Mouse (Mus musculus) adrenal gland, adult 8-10 months (tissue): ENCODE data around the gene Gm45799. TPM values are rescaled to one million over a fixed set of nuclear protein-coding genes. Genes with fewer than 3 reads are reported as not detected.

Experiments used
- DNase-seq: peaks from one replicate; pipeline ENCODE4 v3.0.0; 2022
- total RNA-seq, 4 experiments: library from RNA; stranded (reverse); gene quantifications; 2 replicates each; pipeline ENCODE4 v1.2.4; 2022

Gene Gm45799
- 10 to 100 TPM in 1 of 4 experiments, 1 to 10 TPM in 3; 6.4 to 14.4 (median 8.2) TPM for total RNA-seq

DNA sequence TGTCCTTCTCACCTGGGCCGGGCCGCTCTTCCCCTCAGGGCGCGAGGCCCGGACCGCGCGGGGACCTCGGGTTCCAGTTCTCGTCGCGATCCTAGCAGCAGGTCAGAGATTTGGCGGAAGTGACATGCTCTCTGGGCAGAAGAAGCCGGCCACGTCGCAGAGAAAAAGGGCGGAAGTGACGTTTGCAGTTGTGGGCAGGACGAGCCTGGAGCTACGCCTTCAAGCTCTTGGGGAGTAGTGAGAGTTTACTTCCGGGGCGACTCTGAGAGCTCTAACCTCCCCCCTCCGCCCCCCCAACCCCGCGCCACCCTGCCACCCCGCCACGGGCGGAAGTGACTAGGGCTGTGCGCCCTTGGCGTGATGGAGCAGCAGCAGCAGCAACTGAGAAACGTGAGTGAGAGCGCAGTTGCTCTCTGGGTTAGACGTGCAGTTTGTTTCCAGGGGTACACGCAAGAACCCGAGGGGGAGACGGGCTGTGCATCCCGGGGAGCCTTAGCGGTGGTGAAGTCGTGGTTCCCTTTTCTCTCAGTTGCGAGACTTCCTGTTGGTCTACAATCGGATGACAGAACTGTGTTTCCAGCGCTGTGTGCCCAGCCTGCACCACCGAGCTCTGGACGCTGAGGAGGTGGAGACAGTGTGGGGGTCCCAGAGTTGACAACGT lies at the start of gene Gm45799, which contains the start of gene Arfip2:
TSS of gene Gm45799 (plus strand) at position 320 of the 661 bp plus-strand sequence.
TSS of gene Arfip2 (minus strand) at position 184 of the 661 bp plus-strand sequence.
- peak; percentile 98 for DNase-seq

DNA sequence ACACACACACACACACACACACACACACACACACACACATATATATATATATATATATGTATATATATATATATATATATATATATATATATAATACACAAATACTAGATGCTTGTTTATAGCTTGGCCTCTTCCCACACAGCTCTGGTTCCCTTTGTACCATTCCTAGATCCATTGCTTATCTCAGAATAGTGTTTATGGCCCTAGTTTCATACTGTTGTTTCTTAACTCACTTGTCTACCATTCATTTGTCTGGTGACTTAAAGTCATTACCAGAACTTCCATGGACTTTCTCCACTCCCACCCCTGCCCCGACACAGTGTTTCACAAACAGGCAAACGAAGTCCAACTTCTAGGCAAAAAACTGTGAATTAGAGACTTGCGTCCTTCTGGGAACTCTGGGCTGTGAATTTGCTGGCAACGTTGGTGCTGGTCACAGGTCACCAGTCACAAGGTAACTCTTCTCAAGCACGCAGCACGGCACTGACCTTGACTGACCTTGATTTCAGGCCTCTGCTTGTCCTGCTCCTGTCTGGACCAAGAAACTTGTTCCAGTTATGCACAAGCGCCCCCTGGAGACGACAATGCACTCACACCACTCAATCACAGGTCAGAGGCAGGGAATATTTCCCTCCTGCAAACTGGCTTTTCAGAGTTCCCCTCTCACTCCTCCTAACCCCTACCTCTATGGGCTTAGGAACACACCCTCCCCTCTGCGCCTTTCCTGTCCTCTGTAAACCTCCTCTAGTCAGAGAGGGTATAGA lies 37.3 kb upstream of the Gm45799 start:
- DNase-seq: peak; percentile 57

DNA sequence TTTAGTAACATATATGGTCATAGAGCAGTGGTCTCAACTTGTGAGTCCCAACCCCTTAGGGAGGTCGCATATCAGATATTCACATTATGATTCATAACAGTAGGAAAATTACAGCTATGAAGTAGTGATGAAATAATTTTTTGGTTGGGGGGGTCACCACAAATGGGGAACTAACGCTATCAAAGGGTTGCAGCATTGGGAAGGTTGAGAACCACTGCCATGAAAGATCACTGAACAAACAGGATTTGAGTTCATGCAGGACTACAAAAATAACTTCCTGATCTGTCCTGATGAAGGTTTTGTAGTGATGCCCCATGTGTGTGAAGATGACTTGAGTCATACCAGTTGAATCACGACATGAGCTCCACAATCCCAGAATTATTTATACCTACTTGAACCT lies 31.9 kb upstream of the Gm45799 start:
- DNase-seq: no peak

DNA sequence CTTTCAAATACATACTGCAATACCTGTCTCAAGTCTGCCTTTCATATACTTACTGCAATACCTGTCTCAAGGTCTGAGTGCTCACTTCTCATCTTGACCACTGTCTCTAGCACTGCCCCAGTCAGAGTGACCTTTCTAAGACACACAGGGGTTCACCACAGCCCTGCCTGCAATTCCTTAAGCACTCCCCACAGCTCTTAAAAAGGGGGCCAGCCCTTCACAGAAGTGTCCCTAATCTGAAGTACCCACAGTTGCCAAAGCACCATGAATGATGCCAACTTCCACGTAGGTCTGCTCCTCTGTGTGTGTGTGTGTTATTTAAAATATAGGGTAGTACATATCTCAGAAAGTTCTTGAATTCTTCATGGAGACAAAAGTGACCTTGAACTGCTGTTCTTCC lies 28.6 kb upstream of the Gm45799 start:
- no peak for DNase-seq

DNA sequence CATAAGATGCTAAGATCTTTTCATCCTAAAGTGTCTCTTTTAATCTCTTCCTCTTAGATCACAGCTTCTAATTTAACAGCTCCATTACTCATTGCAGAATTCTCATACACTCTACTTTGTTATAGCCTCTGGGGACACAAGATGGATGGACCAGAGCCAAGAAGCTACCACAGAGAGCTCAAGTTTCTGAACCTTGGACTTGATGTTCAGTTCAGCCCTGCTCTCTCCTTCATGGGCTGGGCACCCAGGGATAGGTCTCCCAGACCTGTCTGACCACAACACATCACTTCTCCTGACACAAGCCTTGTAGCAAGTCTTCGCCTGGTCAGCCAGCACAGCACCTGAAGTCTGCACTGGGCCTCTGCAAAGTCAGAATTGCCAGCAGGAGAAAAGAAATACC lies 26.0 kb upstream of the Gm45799 start:
- DNase-seq: no peak

DNA sequence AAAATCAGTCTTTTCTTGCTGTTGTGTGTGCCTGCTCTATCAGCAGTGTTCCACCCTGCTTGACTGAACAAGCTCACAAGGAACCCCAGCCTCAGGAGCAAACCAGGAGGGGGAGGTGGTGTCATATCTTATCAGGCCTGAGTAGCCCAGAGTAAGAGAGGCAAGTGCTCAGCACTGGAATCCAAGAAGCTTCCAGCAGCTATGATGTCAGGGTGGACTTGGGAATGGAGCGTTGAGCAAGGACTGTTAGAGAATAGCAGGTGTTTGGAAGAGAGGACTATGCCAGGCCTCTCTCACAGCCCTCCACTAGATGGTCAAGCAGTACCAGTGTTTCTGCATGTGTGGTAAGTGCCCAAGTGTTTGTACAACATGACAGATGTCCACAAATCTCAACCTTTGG lies 24.6 kb upstream of the Gm45799 start:
- no peak for DNase-seq

DNA sequence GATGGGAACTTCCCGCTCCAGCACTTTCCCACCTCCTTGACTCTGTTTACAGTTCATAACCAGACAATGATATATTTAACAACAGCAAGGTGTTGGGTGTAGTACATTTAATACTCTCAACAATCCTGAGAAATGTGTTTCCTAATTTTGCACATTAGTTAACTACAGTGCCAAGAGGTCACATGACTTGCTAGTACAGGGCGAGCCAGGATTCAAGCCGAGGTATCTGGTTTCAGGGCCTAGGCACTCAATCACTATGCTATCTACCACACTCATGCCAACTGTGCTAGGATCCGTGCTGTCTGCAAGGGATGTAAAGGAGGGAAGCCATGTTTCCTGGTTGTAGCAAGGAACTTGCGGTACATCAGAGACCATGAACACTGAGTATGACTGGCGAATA lies 23.8 kb upstream of the Gm45799 start:
- no peak for DNase-seq

DNA sequence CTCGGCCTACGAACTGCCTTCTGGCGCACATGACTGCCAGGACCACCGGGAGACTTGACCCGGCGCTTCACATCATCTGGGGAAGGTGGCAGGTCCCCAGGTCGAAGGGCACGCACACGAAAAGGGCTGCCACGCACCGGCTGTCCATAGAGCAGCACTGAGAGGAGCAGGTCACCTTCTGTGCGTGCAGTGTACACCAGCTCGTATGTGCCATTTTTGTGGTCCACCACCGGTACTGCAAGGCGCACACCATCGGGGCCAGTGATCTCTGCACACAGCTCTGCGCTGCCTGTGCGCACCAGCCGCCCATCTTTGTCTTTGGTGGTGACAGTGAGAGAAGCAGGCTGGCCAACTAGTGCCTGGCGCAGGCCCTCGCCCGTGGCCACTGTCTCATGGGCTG lies 22.5 kb upstream of the Gm45799 start:
- no peak for DNase-seq

DNA sequence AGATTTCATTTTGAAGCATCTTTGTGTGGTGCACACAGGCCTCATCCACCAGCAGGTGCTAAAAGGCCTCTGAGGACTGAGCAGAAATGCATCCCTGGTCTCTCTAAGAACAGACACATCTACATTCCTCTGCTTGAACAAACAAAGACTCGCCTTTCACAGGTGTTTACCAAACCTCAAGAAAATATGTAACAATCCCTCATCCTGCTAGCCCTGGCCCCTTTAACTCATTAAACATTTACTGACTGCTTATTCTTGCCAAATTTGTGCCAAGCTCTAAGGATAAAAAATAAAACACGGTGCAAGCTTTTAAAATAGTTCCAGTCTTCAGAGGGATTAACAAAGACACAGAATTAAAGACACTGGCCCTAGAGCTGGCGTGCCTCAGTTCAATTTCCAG lies 20.7 kb upstream of the Gm45799 start:
- no peak for DNase-seq

DNA sequence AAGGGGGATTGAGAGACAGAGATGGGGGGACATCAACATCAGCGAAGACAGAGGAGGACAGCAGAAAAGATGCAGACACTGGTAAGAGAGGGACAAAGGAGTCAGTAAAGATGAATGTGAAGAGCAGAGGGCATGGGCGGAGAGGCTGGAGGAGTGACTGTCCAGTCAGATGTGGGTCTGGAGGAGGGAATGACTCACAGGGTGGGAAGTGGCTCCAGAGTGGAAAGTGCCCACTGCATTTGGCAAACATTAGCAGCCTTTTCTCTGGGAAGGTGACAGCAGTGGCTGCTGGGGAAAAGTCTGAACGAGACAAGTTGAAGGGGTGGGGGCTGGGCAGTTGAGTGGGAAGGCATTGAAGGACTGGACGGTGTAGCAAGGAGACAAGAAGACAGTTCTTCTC lies 19.3 kb upstream of the Gm45799 start:
- DNase-seq: no peak

DNA sequence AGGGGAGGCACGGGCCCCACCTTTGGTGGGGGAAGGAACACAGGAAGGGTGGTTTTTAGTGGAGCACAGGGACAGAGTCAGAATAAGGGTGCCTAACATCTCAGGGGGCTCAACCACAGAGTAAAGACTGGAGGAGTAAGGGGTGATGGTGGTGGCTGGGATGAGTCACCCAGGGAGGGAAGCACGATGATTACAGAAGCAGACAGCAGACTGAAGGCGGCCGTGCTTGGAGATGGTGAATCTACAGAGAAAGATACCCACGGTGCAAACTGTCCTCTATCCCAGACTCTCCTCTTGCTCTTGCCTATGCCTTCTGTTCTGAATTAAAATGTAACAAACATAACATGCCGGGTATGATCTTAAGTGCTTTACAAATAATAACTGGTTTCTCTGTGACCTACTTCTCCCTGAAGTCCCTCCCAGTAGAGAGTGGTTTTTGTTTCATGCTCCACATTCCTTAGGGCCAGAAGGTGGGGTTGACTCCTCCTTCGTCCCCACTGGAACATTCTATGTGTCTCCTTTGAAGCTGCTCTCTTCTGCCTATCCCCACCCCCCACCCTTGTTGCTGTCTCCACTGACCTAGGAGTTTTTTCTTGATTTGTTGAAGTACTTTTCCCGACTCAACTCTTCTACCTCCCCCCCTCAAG lies 18.6 kb upstream of the Gm45799 start:
- no peak for DNase-seq

DNA sequence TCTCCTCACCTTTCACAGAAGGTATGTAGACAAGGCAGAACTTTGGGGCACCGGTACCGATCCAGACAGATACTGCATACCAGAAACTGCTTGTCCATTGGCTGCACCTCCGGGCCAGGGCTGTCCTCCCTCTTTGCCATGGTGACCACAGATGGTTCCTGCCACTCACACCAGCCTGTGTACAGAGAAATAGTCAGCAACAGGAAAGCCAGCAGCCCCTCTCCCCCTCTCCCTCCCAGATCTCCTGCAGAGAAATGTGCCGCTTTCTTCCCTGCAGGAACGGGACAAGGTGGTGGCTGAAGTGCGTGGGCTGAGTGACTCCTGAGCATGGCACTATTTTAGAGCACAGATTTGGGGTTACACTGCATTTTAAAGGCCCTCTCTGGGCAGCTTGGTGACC lies 15.0 kb upstream of the Gm45799 start:
- no peak for DNase-seq

DNA sequence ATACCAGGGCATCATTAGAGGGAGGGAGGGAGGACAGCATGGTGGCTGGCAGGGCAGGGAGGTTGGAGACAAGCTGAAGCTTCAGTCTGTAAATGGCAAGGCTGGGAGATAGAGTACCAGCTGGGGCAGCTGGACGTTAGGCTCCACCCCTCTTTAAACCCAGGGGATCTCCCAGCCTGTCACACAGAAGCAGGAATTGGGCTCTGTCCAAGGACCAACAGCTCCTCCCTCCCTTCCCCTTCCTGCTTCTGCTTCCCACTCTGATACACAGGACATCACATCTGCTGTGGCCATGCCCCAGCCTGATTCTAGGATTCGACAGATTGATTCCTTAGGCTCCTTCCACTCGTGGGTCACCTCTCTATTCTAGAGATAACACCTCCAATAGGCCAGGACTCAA lies 11.7 kb upstream of the Gm45799 start:
- DNase-seq: peak; percentile 50

DNA sequence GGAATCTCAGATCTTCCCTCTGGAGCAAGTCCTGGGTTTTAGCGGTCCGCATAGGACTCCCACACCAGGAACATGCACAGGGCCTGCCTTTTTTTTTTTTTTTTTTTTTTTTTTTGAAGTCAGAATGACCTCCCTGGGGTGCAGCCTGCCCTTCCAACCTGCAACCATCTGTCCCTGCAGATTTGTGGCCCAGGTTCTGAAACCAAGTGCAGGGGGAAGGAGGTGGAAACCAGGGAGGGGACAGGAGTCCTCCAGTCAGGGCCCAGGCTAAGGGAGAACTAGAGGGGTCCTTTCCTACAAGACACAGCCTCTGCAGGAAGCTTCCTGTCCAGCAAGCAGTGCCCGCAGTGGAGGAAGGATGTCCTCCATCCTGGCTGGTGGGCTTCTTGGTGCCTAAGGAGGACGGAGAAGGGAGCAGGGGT lies 7.8 kb upstream of the Gm45799 start:
- no peak for DNase-seq

DNA sequence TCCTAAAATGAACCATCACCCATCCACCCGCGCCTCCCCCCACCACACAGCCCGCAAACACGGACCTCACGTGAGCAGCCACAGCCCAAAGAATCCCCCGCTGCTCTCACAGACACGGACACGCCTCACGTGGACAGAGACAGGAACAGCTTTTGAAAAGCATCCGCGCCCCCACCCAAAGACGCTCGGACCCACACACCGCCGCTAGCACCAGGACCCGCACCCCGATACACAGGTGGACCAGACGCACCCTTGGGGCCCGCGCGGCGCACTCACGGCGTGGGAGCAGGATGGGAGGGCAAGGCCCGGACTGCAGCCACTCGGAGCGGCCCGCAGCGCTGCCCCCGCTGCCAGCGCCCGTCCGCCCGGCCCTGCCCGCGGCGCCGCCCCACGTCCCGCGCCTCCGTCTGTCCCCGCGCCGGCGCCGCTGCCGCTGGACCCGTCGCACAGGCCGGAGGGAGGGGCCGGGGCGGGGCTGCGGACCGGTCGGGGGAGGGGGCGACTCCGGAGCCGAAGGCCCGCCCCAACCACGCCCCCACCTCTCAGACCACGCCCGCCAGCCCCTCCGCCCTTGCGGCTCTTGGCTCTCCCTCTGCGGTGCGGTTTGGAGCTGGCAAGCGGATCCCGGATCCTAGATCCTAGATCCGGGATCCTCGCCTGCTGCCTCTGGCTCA lies 7.1 kb upstream of the Gm45799 start, which contains the start of gene Trim3:
TSS of gene Trim3 (minus strand) at position 445 of the 674 bp plus-strand sequence.
- DNase-seq: peak; percentile 88

DNA sequence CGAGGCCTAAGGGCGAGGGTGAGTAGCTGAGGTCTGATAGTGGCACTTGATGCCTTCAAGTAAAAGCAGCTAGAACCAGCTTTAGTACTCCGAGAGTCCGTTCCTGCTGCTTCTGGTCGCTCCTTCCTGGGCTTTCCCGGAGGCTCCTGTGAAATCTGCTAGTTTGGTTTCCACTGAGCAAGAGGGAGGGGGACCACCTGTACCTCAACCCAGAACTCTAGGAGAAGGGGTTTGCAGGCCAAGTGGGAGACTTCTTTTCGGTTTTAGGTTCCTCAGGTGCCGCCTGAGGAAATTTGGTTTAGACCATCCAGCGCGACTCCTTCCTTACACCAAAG lies 6.6 kb upstream of the Gm45799 start:
- DNase-seq: no peak

DNA sequence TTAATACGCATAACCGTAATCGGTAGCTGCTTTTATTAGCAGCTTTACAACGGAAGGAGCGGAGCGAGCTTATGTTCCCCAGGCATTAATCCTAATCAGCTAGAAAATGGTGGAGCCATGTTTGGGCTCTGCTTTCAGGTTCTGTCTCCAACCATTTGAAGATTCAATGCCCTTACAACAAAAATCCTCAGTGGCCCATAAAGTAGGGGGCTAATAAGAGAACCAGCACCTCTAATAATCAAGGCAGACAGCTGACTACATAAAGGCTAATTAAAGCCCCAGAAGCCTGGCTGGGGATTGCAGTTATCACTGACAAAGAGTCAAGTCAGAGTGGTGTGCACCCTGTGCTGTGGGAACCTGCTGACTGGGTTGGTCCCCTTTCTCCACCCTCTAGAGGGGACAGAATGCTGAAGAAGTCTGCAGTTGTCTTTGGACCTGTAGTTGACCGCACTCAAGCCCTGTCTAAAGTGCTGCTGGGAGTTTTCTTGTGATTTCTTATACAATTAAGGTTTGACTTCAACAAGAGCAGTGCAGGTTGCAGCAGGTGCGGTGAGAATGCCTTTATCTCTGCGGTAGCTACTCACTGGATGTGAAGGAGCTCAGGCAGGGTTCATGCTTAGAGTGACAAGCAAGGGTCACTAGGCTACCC lies 6.0 kb upstream of the Gm45799 start:
- DNase-seq: no peak

DNA sequence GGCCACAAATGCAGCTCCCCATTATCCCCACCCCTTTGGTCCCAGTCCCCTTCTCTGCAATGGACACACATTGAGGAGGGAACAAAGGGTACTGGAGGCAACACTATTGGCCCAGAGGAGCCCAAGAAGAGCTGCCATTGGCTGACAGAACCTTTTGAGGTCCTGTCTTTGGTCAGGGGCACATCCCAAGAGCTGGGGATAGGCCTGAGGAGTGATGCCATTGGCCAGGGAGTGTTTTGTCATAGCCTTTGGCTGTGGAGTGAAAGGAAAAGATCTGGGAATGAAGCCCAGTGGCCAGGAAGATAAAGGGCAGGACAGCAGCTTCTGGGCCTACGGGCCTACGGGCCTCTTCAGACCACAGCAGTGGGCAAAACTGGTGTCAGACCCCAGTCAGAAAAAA lies 4.6 kb upstream of the Gm45799 start:
- DNase-seq: no peak

DNA sequence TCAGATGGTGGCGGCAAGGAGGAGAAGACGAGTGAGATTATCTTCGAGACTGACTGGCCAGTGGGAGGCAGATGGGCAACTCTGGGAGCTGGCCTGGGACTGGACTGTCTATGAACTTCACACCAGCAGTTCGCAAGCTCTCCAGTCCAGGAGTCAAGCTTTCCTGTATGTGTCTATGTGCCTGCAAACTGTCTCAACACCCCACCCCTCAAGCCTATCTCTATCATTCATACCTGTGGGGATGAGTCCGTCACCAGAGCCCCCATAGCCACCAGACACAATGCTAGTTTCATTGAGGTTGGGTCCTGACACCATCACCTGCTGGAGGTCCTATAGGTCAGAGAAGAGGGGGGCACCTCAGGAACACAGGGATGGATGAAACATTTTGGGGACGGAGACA lies 1.6 kb upstream of the Gm45799 start:
- no peak for DNase-seq

DNA sequence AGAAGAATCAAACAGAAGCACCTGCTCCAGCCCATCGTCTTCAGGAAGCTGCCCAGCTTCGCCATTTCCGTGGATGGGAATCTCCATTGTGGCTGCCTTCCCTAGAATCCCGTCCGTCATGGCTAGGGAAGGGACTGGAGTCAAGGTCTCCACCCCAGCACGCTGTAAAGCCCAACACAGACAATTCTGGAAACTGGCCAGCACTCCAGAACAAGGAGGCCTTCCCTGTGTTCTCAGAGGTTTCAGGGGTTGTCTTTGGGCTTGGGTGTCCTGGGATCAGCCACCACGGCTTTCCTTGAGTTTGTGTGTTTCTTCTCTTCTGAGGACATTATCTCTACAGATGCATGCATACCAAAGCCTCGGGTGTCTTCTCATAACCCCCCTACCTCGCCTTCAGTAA lies 1.0 kb upstream of the Gm45799 start:
- DNase-seq: no peak

DNA sequence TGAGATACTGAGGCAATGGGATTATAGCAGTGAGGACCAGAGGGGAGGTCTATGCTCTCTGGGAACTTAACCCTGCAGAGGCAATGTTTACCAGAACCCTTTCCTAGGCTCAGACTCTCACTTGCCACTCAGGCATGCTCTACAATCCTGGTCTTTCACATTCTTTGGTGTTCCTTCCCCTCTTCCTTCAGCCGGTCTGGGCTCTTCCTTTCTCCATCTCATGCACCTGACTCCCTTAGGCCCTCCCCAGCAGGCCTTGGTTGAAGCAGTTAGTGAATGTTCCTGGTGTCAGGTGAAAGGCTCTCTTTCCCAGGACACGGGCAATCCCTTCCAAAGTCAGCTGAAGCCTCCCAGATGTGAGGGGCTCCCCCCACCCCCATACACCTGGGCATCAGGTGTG lies 596 bp upstream of the Gm45799 start, which contains the start of gene Timm10b:
TSS of gene Timm10b (plus strand) at position 301 of the 400 bp plus-strand sequence.
- DNase-seq: no peak

DNA sequence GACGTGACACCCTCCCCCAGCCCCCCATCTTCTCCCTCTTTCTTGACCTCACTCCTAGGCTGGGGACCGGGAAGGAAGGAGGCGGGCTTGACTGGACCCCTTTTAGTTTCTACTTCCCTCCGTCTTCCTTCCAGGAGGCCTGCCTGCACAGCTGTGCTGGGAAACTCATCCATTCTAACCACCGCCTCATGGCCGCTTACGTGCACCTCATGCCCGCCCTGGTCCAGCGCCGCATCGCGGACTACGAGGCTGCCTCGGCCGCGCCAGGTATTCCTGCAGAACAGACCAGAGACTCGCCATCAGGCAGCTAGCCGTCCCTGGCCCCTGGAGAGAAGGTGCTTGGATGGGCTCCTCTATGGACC lies 523 bp downstream of the Gm45799 start:
- no peak for DNase-seq

DNA sequence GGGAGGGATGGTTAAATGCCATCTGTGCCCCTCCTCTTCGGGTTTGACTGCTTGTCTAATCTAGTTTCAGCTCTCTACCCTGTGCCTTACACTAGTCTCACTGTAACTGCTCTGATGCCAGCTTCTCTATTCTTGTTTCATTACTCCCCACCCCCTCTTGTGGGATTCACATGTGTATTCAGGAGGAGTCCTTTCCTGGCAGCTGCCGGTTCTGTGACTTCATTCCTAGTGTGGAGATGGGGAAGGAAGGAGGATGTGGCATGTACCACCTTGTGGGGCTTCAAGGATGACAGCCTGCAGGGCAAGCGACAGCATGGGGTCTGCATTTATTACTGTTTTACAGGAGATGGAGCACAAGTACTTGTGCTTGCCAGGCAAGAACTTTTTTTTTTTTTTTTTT lies 1.6 kb downstream of the Gm45799 start:
- no peak for DNase-seq
